ENCODE assay signal across 8 mouse cellular contexts in genomic region chr7:107370232-107371125, GRCm38 (mm10). TPM values are rescaled to one million over a fixed set of nuclear protein-coding genes. Genes with fewer than 3 reads are reported as not detected.
A peak's percentile ranks its signal among the peaks of the same experiment; 100 is the strongest.
DNase-seq lines count a peak whose midpoint lies in the region; ATAC-seq lines count a peak whose summit lies in the region.

Gene Syt9, plus strand, starts transcription at chr7:107370728.

- DNase-seq in heart, embryonic 10.5 days (ENCODE audit: low spot score): no peak
- no peak for DNase-seq in heart, adult 11 months
- peak; percentile 75 for DNase-seq in embryonic facial prominence, embryonic 10.5 days (ENCODE audit: low spot score)
- peak; percentile 63 for DNase-seq in kidney, postnatal 10 days
- DNase-seq in liver, embryonic 13.5 days: no peak
- DNase-seq in thymus, postnatal 4 days: peak; percentile 28

- H3K27me3 ChIP-seq in heart, embryonic 10.5 days (ENCODE audit: insufficient read depth, poor library complexity, severe bottlenecking): peaks cover 59% of the 10 kb centered on the region
- H3K27me3 ChIP-seq in embryonic facial prominence, embryonic 10.5 days (replicated peaks; ENCODE audit: low read depth, poor library complexity, severe bottlenecking): peaks cover 69% of the 10 kb centered on the region
- peaks cover 64% of the 10 kb centered on the region for H3K27me3 ChIP-seq in heart, embryonic 15.5 days
- peaks cover 48% of the 10 kb centered on the region for H3K27me3 ChIP-seq in liver, embryonic 13.5 days
- H3K27me3 ChIP-seq in neural tube, embryonic 15.5 days (replicated peaks): peaks cover 35% of the 10 kb centered on the region

- peak within 1 kb of the TSS; percentile 38 for H3K9ac ChIP-seq in heart, embryonic 15.5 days
- H3K9ac ChIP-seq in liver, embryonic 13.5 days: no peak within 1 kb of the TSS
- peak within 1 kb of the TSS; percentile 65 for H3K9ac ChIP-seq in neural tube, embryonic 15.5 days (replicated peaks)

- H3K4me3 ChIP-seq in heart, embryonic 10.5 days: peak within 1 kb of the TSS; percentile 68
- peak within 1 kb of the TSS; percentile 78 for H3K4me3 ChIP-seq in embryonic facial prominence, embryonic 10.5 days
- peak within 1 kb of the TSS; percentile 66 for H3K4me3 ChIP-seq in heart, embryonic 15.5 days
- H3K4me3 ChIP-seq in liver, embryonic 13.5 days (replicated peaks): peak within 1 kb of the TSS; percentile 53
- H3K4me3 ChIP-seq in neural tube, embryonic 15.5 days (replicated peaks): peak within 1 kb of the TSS; percentile 64

- under 1% methylated on average over 99 of the region's 102 CpGs for WGBS in heart, embryonic 10.5 days
- WGBS in embryonic facial prominence, embryonic 10.5 days: under 1% methylated on average over 101 of the region's 102 CpGs
- WGBS in heart, embryonic 15.5 days: under 1% methylated on average over 75 of the region's 102 CpGs
- WGBS in liver, embryonic 13.5 days (ENCODE audit: insufficient replicate concordance): under 1% methylated on average over 73 of the region's 102 CpGs
- under 1% methylated on average over 74 of the region's 102 CpGs for WGBS in neural tube, embryonic 15.5 days

- H3K9me3 ChIP-seq in heart, embryonic 10.5 days: no peaks in the 10 kb centered on the region
- no peaks in the 10 kb centered on the region for H3K9me3 ChIP-seq in embryonic facial prominence, embryonic 10.5 days
- no peaks in the 10 kb centered on the region for H3K9me3 ChIP-seq in heart, embryonic 15.5 days (replicated peaks)
- no peaks in the 10 kb centered on the region for H3K9me3 ChIP-seq in liver, embryonic 13.5 days (replicated peaks)
- H3K9me3 ChIP-seq in neural tube, embryonic 15.5 days (replicated peaks): no peaks in the 10 kb centered on the region

- H3K4me2 ChIP-seq in heart, embryonic 15.5 days: peak within 1 kb of the TSS; percentile 99
- peak within 1 kb of the TSS; percentile 65 for H3K4me2 ChIP-seq in liver, embryonic 13.5 days
- H3K4me2 ChIP-seq in neural tube, embryonic 15.5 days: peak within 1 kb of the TSS; percentile 88

- peak; percentile 80 for ATAC-seq in heart, embryonic 15.5 days (replicated peaks; ENCODE audit: insufficient number of reproducible peaks, insufficient read depth, low FRiP score, low read depth)
- ATAC-seq in liver, embryonic 13.5 days (ENCODE audit: low read depth): peak; percentile 57
- peak; percentile 91 for ATAC-seq in neural tube, embryonic 15.5 days (ENCODE audit: low FRiP score)

- peaks cover 7% of the 10 kb centered on the region for H3K4me1 ChIP-seq in heart, embryonic 10.5 days
- peaks cover 7% of the 10 kb centered on the region for H3K4me1 ChIP-seq in embryonic facial prominence, embryonic 10.5 days
- H3K4me1 ChIP-seq in heart, embryonic 15.5 days (replicated peaks): peaks cover 16% of the 10 kb centered on the region
- 0 out of 2 replicates have a peak, but pooled peaks cover 3% of the 10 kb centered on the region for H3K4me1 ChIP-seq in liver, embryonic 13.5 days (replicated peaks)
- peaks cover 21% of the 10 kb centered on the region for H3K4me1 ChIP-seq in neural tube, embryonic 15.5 days

- H3K27ac ChIP-seq in heart, embryonic 10.5 days: peak within 1 kb of the TSS; percentile 70; the same call in 1 of the 2 replicates
- peak within 1 kb of the TSS; percentile 78 for H3K27ac ChIP-seq in embryonic facial prominence, embryonic 10.5 days (replicated peaks)
- H3K27ac ChIP-seq in heart, embryonic 15.5 days: no peak within 1 kb of the TSS
- H3K27ac ChIP-seq in liver, embryonic 13.5 days: no peak within 1 kb of the TSS
- peak within 1 kb of the TSS; percentile 49 for H3K27ac ChIP-seq in neural tube, embryonic 15.5 days (replicated peaks)

- H3K36me3 ChIP-seq in heart, embryonic 10.5 days: no peaks in the 10 kb centered on the region
- H3K36me3 ChIP-seq in embryonic facial prominence, embryonic 10.5 days (replicated peaks): no peaks in the 10 kb centered on the region
- H3K36me3 ChIP-seq in heart, embryonic 15.5 days: no peaks in the 10 kb centered on the region
- H3K36me3 ChIP-seq in liver, embryonic 13.5 days: no peaks in the 10 kb centered on the region
- H3K36me3 ChIP-seq in neural tube, embryonic 15.5 days: no peaks in the 10 kb centered on the region

RNA-seq across cellular contexts. Expression of gene Syt9, which starts in this region (rescaled TPM):
- 0.63 and 0.72 TPM in 2 replicates for polyA plus RNA-seq in heart, embryonic 10.5 days (2016; fragmentation: Nextera tagmentation; extraction: Ambion mirVana)
- polyA plus RNA-seq in embryonic facial prominence, embryonic 10.5 days (2016; fragmentation: Nextera tagmentation; extraction: Ambion mirVana): 2.2 and 2.8 TPM in 2 replicates
- polyA plus RNA-seq in heart, embryonic 15.5 days (2015; fragmentation: Nextera tagmentation; extraction: Ambion mirVana): 0.31 and 0.86 TPM in 2 replicates
- polyA plus RNA-seq in liver, embryonic 13.5 days (2015; fragmentation: Nextera tagmentation; extraction: Ambion mirVana): 0.25 and 0.35 TPM in 2 replicates
- polyA plus RNA-seq in neural tube, embryonic 15.5 days (2015; fragmentation: Nextera tagmentation; extraction: Ambion mirVana): 10.9 and 11.8 TPM in 2 replicates

Comparison
In these comparisons a context has a peak if more than half of its experiments do, and no peak if none do; other contexts are left out.
1. H3K27ac ChIP-seq: peak in heart, embryonic 10.5 days (single experiment), embryonic facial prominence, embryonic 10.5 days (single experiment) and neural tube, embryonic 15.5 days (single experiment); none in heart, embryonic 15.5 days (single experiment) and liver, embryonic 13.5 days (single experiment).
2. Peak in ATAC-seq, H3K4me3 ChIP-seq, H3K9ac ChIP-seq and H3K4me2 ChIP-seq in heart, embryonic 15.5 days; RNA of the gene not detected or under 1 TPM.
3. Peak in ATAC-seq, H3K4me3 ChIP-seq and H3K4me2 ChIP-seq in liver, embryonic 13.5 days; RNA of the gene not detected or under 1 TPM.
4. DNase-seq: peak in embryonic facial prominence, embryonic 10.5 days (single experiment), kidney, postnatal 10 days (single experiment) and thymus, postnatal 4 days (single experiment); none in heart, embryonic 10.5 days (single experiment), heart, adult 11 months (single experiment) and liver, embryonic 13.5 days (single experiment).
5. Peak in every context shown above with its lines, with median percentiles within 50 percentile points of each other: H3K4me3 ChIP-seq, ATAC-seq and H3K4me2 ChIP-seq.